Mouse (Mus musculus): ENCODE measurements around the gene Kcnn4.
"Not testable (repeated sequence)": the region's sequence is repeated elsewhere in the genome, so short reads cannot be mapped to it uniquely, and the experiment has no call there.

The Kcnn4 gene

GRCm38 (mm10) chr7:24391077-24391476, 21.0 kb downstream of the Kcnn4 start:
- DNase-seq (ENCODE audit: low read depth, low spot score), result peak; percentile 85

GRCm38 (mm10) chr7:24391687-24392086, 21.6 kb downstream of the Kcnn4 start:
- no peak for DNase-seq (ENCODE audit: low read depth, low spot score)

- no peak for DNase-seq (ENCODE audit: low read depth, low spot score)
Observed at GRCm38 (mm10) chr7:24394054-24394453, 24.0 kb downstream of the Kcnn4 start.

- no peak for DNase-seq (ENCODE audit: low read depth, low spot score)
Observed at GRCm38 (mm10) chr7:24394475-24395161, 24.6 kb downstream of the Kcnn4 start.

- DNase-seq (ENCODE audit: low read depth, low spot score), result no peak
Observed at GRCm38 (mm10) chr7:24396832-24397231, 26.8 kb downstream of the Kcnn4 start.

- no peak for DNase-seq (ENCODE audit: low read depth, low spot score)
Observed at GRCm38 (mm10) chr7:24398364-24398913, 28.4 kb downstream of the Kcnn4 start.

- peak; percentile 100 for DNase-seq (ENCODE audit: low read depth, low spot score)
Observed at GRCm38 (mm10) chr7:24399256-24400081, 29.4 kb downstream of the Kcnn4 start, which contains the start of gene Smg9. Gene Smg9, plus strand, starts transcription at chr7:24399619.

- no peak for DNase-seq (ENCODE audit: low read depth, low spot score)
Observed at GRCm38 (mm10) chr7:24400082-24400452, 30.0 kb downstream of the Kcnn4 start.

- DNase-seq (ENCODE audit: low read depth, low spot score), result not testable (repeated sequence)
Observed at GRCm38 (mm10) chr7:24400489-24400888, 30.4 kb downstream of the Kcnn4 start.

GRCm38 (mm10) chr7:24402851-24403250, 32.8 kb downstream of the Kcnn4 start:
- DNase-seq (ENCODE audit: low read depth, low spot score), result no peak

GRCm38 (mm10) chr7:24405649-24406048, 35.6 kb downstream of the Kcnn4 start:
- DNase-seq (ENCODE audit: low read depth, low spot score), result no peak

GRCm38 (mm10) chr7:24406528-24407344, 36.7 kb downstream of the Kcnn4 start:
- peak; percentile 80 for DNase-seq (ENCODE audit: low read depth, low spot score)

GRCm38 (mm10) chr7:24408186-24408585, 38.1 kb downstream of the Kcnn4 start:
- no peak for DNase-seq (ENCODE audit: low read depth, low spot score)

- DNase-seq (ENCODE audit: low read depth, low spot score), result no peak
Observed at GRCm38 (mm10) chr7:24410123-24410522, 40.1 kb downstream of the Kcnn4 start.

GRCm38 (mm10) chr7:24410831-24411230, 40.8 kb downstream of the Kcnn4 start:
- DNase-seq (ENCODE audit: low read depth, low spot score), result no peak

GRCm38 (mm10) chr7:24413630-24414029, 43.6 kb downstream of the Kcnn4 start:
- no peak for DNase-seq (ENCODE audit: low read depth, low spot score)

GRCm38 (mm10) chr7:24415261-24415660, 45.2 kb downstream of the Kcnn4 start:
- DNase-seq (ENCODE audit: low read depth, low spot score), result no peak

- DNase-seq (ENCODE audit: low read depth, low spot score), result no peak
Observed at GRCm38 (mm10) chr7:24419579-24419978, 49.5 kb downstream of the Kcnn4 start.

GRCm38 (mm10) chr7:24421648-24422047, 51.6 kb downstream of the Kcnn4 start:
- no peak for DNase-seq (ENCODE audit: low read depth, low spot score)

- no peak for DNase-seq (ENCODE audit: low read depth, low spot score)
Observed at GRCm38 (mm10) chr7:24422251-24422650, 52.2 kb downstream of the Kcnn4 start.

- DNase-seq (ENCODE audit: low read depth, low spot score), result no peak
Observed at GRCm38 (mm10) chr7:24423107-24423763, 53.2 kb downstream of the Kcnn4 start.
